Mouse (Mus musculus): ENCODE results near the gene Tnni1. TPM values are rescaled to one million over a fixed set of nuclear protein-coding genes. Genes with fewer than 3 reads are reported as not detected.

Tnni1 gene
- 1.3 and 2.4 TPM in 2 replicates for total RNA-seq (2014; rRNA removed)
- 1.0 and 1.1 TPM in 2 replicates for polyA plus RNA-seq (2015; fragmentation: Nextera tagmentation; extraction: Ambion mirVana)

DNA sequence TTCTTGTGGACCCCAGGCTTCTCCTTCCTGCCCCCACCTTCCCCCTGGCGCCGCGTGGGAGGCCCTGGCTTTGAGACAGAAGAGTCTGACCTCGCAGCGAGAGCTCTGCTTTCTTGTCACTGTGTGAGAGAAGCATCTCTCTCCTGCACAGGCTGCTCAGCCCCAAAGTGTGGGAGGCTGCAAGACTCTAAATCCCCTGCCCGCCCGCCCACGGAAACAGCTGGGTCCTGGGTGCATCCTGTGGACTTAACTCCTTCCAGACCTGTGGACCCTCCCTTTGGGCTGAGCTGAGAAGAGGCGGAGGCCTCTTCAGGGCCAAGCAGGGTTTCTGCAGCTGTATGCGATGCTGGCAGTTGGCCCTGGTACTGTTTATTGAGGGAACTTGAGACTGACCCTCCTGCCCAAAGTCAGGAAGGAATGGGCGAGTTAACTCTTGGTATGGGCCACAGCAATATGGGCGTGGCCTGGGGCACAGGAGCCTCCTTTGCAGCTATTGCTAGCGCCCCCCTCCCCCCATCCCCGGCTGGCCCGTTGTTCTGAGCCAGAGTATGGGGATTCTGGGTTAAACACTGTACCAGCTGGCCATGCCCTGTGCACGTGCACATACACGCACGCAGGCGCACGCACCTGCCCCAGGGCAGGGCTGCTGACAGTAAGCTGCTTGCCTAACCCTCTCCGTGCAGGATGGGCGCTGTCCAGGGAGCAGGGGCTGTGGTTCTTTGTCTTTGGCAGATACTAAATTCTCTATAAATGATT lies at the start of gene Tnni1:
Gene Tnni1 (plus strand): TSS at position 655 of the 756 bp plus-strand sequence.
- peak; percentile 30; the same call in 1 of the 2 replicates for ATAC-seq

DNA sequence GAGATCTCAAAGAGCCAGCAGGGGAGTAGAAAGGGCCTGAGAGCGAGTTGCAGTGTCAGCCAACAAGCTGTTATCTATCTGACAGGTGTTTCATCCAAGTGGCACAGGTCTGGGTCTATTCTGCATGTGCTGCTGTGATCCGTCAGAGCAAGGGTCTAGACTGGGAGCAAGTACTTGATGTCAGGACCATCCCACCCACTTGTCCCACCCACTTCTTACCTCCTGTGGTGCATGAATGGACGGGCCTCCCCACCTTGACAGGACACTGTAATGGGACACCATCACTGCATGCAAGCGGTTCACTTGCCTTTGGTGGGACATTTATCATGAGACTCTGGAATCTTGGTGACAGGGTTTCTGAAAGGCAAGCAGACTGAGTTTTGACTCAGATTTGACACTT lies 49.4 kb upstream of the Tnni1 start:
- H3K4me2 ChIP-seq (ENCODE audit: low read depth, low read length), result peak overlapping the region; percentile 73
- DNase-seq (ENCODE audit: low spot score), result no peak
- no peak for ATAC-seq
- H3K9ac ChIP-seq (replicated peaks; ENCODE audit: low read length), result peak overlapping the region; percentile 49; the same call in 1 of the 2 replicates
- 29% methylated on average over 4 of the region's 4 CpGs for WGBS
- no peaks in the 10 kb centered on the region for H3K9me3 ChIP-seq (ENCODE audit: low read length)
- peaks cover 11% of the 10 kb centered on the region for H3K4me1 ChIP-seq (ENCODE audit: insufficient read depth, low read length)
- no peaks in the 10 kb centered on the region for H3K36me3 ChIP-seq (ENCODE audit: insufficient read depth, low read length)
- no peak for TF ChIP-seq CTCF (IDR thresholded peaks at IDR 0.05; ENCODE audit: low read depth)
- H3K4me3 ChIP-seq (ENCODE audit: low read length), result peak overlapping the region; percentile 55; the same call in 1 of the 2 replicates
- no peak overlapping the region for H3K27ac ChIP-seq
- H3K27me3 ChIP-seq (ENCODE audit: insufficient read depth, low read length), result no peaks in the 10 kb centered on the region

More for the DNA sequence above, at the start of gene Tnni1:
- Histone ChIP-seq H3K9ac (replicated peaks; ENCODE audit: low read length) (no peak within 1 kb of the TSS), H3K27me3 (ENCODE audit: insufficient read depth, low read length) (no peaks in the 10 kb centered on the region), H3K4me3 (ENCODE audit: low read length) (no peak within 1 kb of the TSS), H3K27ac (no peak within 1 kb of the TSS), H3K36me3 (ENCODE audit: insufficient read depth, low read length) (no peaks in the 10 kb centered on the region), H3K9me3 (ENCODE audit: low read length) (no peaks in the 10 kb centered on the region), H3K4me1 (ENCODE audit: insufficient read depth, low read length) (0 out of 2 replicates have a peak, but pooled peaks cover 3% of the 10 kb centered on the region), H3K4me2 (ENCODE audit: low read depth, low read length) (no peak within 1 kb of the TSS)
- DNase-seq (ENCODE audit: low spot score), result peak; percentile 39
- TF ChIP-seq CTCF (IDR thresholded peaks at IDR 0.05; ENCODE audit: low read depth), result no peak
- WGBS, result 27% methylated on average over 22 of the region's 22 CpGs

DNA sequence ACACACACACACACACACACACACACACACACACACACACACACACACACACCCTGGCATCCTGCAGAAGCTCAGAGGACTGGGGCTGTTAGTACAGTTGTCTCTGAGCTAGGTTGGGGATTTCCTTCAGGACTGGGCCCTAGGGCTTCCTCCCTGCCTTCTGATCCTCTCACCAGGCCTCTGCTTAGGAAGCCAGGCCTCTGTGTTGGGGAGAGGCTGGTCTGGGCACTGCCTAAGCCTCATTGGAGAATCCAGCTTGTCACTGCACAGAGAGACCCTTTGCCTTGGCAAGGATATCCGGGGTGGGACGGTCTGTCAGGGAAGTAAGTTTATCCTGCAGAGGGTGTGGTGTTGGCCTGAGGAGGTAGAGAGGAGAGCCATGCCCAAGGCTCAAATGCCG lies 48.9 kb upstream of the Tnni1 start:
- Histone ChIP-seq H3K27ac (no peak overlapping the region), H3K4me3 (ENCODE audit: low read length) (no peak overlapping the region), H3K27me3 (ENCODE audit: insufficient read depth, low read length) (no peaks in the 10 kb centered on the region), H3K4me2 (ENCODE audit: low read depth, low read length) (peak overlapping the region; percentile 73), H3K36me3 (ENCODE audit: insufficient read depth, low read length) (no peaks in the 10 kb centered on the region), H3K9ac (replicated peaks; ENCODE audit: low read length) (no peak overlapping the region), H3K9me3 (ENCODE audit: low read length) (no peaks in the 10 kb centered on the region), H3K4me1 (ENCODE audit: insufficient read depth, low read length) (peaks cover 16% of the 10 kb centered on the region)
- DNase-seq (ENCODE audit: low spot score) (no peak), ATAC-seq (no peak)
- WGBS, result 55% methylated on average over 3 of the region's 3 CpGs
- no peak for TF ChIP-seq CTCF (IDR thresholded peaks at IDR 0.05; ENCODE audit: low read depth)

DNA sequence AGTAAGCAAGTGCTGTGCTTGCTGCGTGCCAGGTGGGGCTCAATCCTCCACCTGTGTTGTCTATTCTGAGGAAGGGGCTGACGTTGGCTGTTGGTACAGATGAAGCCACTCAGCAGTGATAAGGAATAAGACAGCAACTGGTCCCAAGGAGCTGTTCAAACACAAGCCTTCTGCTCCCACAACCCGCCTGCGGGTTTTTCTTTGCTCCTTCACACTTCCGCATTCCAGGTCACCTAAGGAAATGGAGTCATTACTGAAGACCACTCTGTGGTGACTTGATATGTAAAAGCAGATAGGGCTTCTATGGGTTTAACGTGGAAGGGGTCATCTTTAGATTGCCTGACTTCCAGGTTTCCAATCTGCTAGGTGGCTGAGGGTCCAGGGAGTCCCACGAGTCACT lies 47.8 kb upstream of the Tnni1 start:
- Histone ChIP-seq H3K27ac (peak overlapping the region; percentile 26; the same call in 1 of the 2 replicates), H3K9ac (replicated peaks; ENCODE audit: low read length) (no peak overlapping the region; the same call in 1 of the 2 replicates), H3K4me2 (ENCODE audit: low read depth, low read length) (peak overlapping the region; percentile 11; the same call in 1 of the 2 replicates), H3K36me3 (ENCODE audit: insufficient read depth, low read length) (no peaks in the 10 kb centered on the region), H3K4me1 (ENCODE audit: insufficient read depth, low read length) (peaks cover 16% of the 10 kb centered on the region), H3K27me3 (ENCODE audit: insufficient read depth, low read length) (no peaks in the 10 kb centered on the region), H3K4me3 (ENCODE audit: low read length) (no peak overlapping the region), H3K9me3 (ENCODE audit: low read length) (no peaks in the 10 kb centered on the region)
- TF ChIP-seq CTCF (IDR thresholded peaks at IDR 0.05; ENCODE audit: low read depth), result no peak
- no peak for ATAC-seq
- WGBS, result 69% methylated on average over 7 of the region's 7 CpGs
- no peak for DNase-seq (ENCODE audit: low spot score)

DNA sequence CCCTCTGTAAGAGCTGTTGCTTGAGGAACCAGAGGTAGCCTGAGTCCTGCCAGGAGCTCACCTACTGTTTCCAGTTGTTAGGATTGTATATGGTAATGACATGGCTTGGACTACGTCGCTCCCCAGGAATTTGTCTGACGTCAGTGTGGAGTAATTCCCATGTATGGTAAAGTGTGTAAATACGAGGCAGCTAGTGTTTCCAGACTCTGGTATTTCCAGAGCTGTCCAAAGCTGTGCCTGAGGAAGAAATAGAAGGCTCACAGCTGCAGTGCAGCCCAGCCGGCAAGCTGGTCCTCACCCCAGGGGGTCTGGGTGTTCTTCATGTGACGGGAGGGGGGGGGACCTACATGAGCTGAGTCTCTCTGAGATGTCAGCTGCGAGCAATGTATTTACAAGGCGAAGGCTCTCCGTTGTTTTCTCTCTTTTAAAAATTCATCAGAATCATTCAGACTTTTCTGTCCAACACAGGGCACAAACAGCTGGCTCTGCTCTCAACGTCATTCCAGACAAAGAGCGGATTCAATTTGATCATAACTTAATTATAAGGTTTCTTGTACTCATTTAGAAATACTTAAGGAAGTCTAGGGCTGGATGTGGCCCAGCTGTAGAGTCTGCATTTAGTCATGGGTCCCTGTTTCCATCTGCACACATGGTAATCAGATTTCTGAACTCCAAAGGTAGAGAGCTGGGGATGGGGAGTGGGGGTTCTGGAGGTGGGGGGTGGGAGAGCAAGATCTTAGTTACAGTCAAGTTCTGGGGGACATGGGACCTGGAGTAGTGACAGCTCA lies 47.1 kb upstream of the Tnni1 start:
- H3K36me3 ChIP-seq (ENCODE audit: insufficient read depth, low read length), result no peaks in the 10 kb centered on the region
- WGBS, result 41% methylated on average over 11 of the region's 11 CpGs
- peak; percentile 24 for DNase-seq (ENCODE audit: low spot score)
- H3K4me3 ChIP-seq (ENCODE audit: low read length), result no peak overlapping the region
- no peaks in the 10 kb centered on the region for H3K9me3 ChIP-seq (ENCODE audit: low read length)
- no peak for ATAC-seq
- peak overlapping the region; percentile 26; the same call in 1 of the 2 replicates for H3K27ac ChIP-seq
- H3K4me1 ChIP-seq (ENCODE audit: insufficient read depth, low read length), result peaks cover 16% of the 10 kb centered on the region
- H3K27me3 ChIP-seq (ENCODE audit: insufficient read depth, low read length), result no peaks in the 10 kb centered on the region
- no peak overlapping the region for H3K9ac ChIP-seq (replicated peaks; ENCODE audit: low read length)
- H3K4me2 ChIP-seq (ENCODE audit: low read depth, low read length), result peak overlapping the region; percentile 11; the same call in 1 of the 2 replicates
- TF ChIP-seq CTCF (IDR thresholded peaks at IDR 0.05; ENCODE audit: low read depth), result no peak

DNA sequence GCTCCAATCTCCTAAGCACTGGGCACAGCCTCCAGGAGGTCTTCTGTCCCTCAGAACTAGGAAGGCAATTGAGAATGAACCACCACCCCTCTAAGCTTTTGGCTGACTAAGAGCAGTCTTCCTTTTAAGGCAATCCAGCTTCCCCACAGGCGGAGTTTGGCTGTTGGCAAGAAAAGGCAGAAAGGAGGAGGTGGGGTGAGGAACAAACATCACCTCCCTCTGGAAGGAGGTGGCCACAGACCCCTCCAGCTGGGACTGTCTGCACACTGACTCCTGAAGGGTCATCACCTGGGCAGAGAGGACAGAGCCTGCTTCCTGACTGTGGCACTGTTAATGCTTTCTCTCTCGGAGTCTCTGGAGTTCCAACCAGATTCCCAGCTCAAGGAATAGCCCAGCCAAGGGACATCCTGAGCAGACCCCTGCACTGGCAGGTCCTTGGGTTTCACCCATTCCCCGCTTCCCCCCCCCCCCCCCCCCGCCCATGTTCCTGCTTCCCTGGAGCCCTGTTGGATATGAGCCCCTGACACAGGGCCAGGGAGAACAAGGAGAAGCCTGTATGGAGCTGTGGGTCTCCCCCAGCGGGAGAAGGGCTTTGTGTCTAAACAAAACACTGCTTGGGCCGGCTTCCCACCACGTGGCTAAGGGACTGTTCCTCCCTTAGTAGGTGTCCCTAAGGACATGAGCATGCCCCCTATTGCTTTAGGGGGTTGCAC lies 44.9 kb upstream of the Tnni1 start:
- Histone ChIP-seq H3K27ac (peak overlapping the region; percentile 17; the same call in 1 of the 2 replicates), H3K9ac (replicated peaks; ENCODE audit: low read length) (no peak overlapping the region), H3K27me3 (ENCODE audit: insufficient read depth, low read length) (no peaks in the 10 kb centered on the region), H3K4me3 (ENCODE audit: low read length) (no peak overlapping the region), H3K36me3 (ENCODE audit: insufficient read depth, low read length) (no peaks in the 10 kb centered on the region), H3K4me2 (ENCODE audit: low read depth, low read length) (no peak overlapping the region; the same call in 1 of the 2 replicates), H3K4me1 (ENCODE audit: insufficient read depth, low read length) (peaks cover 16% of the 10 kb centered on the region), H3K9me3 (ENCODE audit: low read length) (no peaks in the 10 kb centered on the region)
- 24% methylated on average over 5 of the region's 7 CpGs for WGBS
- ATAC-seq (peak; percentile 85), DNase-seq (ENCODE audit: low spot score) (peak; percentile 80)
- TF ChIP-seq CTCF (IDR thresholded peaks at IDR 0.05; ENCODE audit: low read depth), result no peak

All from hindbrain, postnatal 0 days (tissue).